ENCODE assay signal across 27 mouse cellular contexts in the genomic region with DNA sequence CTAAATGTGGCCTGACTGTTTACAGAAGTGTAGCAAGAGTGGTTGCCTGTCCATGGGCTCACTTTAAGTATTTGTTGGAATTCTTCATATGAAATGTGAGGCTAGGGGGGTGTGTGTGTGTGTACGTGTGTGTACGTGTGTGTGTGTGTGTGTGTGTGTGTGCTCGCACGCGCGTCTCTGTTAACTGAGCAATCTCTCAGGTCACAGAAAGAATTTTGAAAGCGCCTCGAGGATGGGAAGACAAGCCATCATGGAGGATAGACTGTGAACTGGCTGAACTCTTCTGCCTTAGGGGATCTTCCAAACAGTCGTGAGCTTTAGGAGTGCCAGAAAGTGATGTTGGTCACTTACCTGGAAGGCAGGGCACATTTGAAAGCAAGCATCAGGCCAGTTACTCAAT. TPM values are rescaled to one million over a fixed set of nuclear protein-coding genes. Genes with fewer than 3 reads are reported as not detected.
"Had no signal": no experiment of that assay in that cellular context is flagged by ENCODE, and none has a peak within 500 bp of the region (broad histone marks: within the 10 kb centered on the region; RNA-seq: fewer than 3 reads in every experiment).

No protein-coding gene starts in this region.

- H3K9me3 ChIP-seq: midbrain, embryonic 12.5 days; neural tube, embryonic 13.5 days; neural tube, embryonic 15.5 days had no signal

- H3K27ac ChIP-seq: midbrain, embryonic 12.5 days; neural tube, embryonic 13.5 days; neural tube, embryonic 15.5 days had no signal

- H3K4me2 ChIP-seq: lung, embryonic 14.5 days; midbrain, embryonic 12.5 days; neural tube, embryonic 13.5 days; neural tube, embryonic 15.5 days had no signal

- DNase-seq: lung, adult 18-20 months; lung, embryonic 14.5 days; lung, postnatal 10 days; lung, postnatal 4 days; midbrain, embryonic 14.5 days; retina, postnatal 1 day; right cerebral cortex, adult 18-20 months; right cerebral cortex, postnatal 25 days; right cerebral cortex, postnatal 4 days; spleen, adult 18-20 months; thymus, adult 18-20 months; thymus, postnatal 14 days; thymus, postnatal 36 days had no signal

- ATAC-seq: midbrain, embryonic 16.5 days had no signal

- H3K4me3 ChIP-seq: midbrain, embryonic 12.5 days; myocyte; neural tube, embryonic 13.5 days; neural tube, embryonic 15.5 days had no signal

- H3K36me3 ChIP-seq: neural tube, embryonic 15.5 days had no signal

- H3K27me3 ChIP-seq: midbrain, embryonic 12.5 days; neural tube, embryonic 13.5 days; neural tube, embryonic 15.5 days had no signal

- H3K9ac ChIP-seq: lung, embryonic 14.5 days; midbrain, embryonic 12.5 days; neural tube, embryonic 13.5 days; neural tube, embryonic 15.5 days had no signal

RNA-seq across cellular contexts. Expression of a gene that starts 2.8 kb away (rescaled TPM):
- total RNA-seq: megakaryocyte, adult 5-6 weeks; megakaryocyte-erythroid progenitor cell, adult 5-6 weeks had no signal
- polyA plus RNA-seq: liver, embryonic 16.5 days; lung, embryonic 14.5 days; lung, embryonic 16.5 days; midbrain, embryonic 12.5 days; midbrain, embryonic 14.5 days; midbrain, embryonic 16.5 days; myocyte; neural tube, embryonic 11.5 days; neural tube, embryonic 13.5 days; neural tube, embryonic 15.5 days; small intestine, adult 2 months; stomach, embryonic 14.5 days; stomach, embryonic 16.5 days; thymus, postnatal 0 days had no signal

RNA-seq across cellular contexts. Expression of a gene that starts 39.1 kb away (rescaled TPM):
- total RNA-seq: megakaryocyte, adult 5-6 weeks; megakaryocyte-erythroid progenitor cell, adult 5-6 weeks had no signal
- polyA plus RNA-seq: lung, embryonic 14.5 days; myocyte; neural tube, embryonic 13.5 days; neural tube, embryonic 15.5 days; small intestine, adult 2 months; stomach, embryonic 14.5 days had no signal
